Mouse (Mus musculus): ENCODE data around the gene Fkbp10.

Fkbp10 gene

DNA sequence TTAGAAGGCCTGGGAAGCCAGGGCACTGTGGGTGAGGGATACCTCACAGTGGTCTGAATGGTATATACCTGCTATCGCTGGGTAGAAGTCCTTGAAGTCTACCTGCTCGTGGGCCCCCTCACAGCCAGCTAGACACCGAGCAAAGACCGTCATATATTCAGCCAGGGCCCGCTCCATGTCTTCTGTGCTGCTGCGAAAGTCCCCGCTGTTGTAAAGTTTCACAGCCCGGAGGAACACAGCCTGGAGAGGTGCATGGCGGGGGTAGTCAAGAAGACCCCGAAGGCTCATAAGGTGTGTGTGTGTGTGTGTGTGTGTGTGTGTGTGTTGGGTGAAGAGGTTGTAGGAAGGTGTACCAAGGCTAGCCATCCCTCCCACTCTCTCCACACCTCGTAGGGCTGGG is 2.0 kb upstream of the Fkbp10 start:
- peak; percentile 32 for DNase-seq

DNA sequence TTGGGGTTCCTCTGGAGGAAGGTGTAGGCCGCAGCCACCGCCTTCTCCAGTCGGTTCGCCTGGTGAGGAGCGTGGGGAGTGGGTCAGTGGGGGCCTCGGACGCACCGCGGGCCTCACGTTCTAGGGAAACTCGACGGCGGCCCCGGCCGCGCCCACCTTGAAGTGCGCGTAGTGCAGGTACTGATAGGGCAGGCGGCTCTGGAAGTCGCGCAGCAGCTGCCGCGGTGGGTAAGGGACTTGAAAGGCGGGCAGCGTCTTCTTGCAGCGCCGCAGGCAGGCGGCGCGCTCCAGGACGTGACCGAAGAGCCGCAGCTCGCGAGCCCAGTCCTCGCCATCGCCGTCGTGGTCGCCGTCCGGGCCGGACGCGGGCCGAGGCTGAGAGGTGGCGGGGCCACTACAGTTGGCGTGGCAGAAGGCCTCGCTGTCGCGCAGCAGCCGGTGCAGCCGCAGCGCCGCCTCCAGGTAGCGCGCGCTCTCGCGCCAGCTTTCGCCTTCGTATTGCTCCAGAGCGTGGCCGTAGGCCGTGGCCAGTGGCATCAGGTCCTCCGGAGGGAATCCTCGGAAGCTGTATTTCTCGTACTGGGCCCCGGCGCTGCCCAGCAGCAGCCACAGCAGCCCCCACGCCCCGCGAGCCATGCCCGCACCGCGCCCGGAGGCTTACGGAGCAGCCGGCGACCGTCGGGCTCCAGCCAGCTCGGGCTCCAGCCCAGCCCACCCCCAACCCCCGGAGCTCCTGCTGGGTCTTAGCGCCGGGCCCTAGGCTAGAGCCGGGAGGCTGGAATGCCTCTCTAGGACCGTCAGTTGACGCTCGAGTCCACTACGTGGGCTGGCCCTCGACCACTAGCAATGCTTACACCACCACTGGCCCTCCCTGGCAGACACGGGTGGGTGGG is 1.2 kb upstream of the Fkbp10 start, which contains the start of gene P3h4:
P3h4 (minus strand) TSS at position 816 of the 893 bp plus-strand sequence.
- peak; percentile 88 for DNase-seq

DNA sequence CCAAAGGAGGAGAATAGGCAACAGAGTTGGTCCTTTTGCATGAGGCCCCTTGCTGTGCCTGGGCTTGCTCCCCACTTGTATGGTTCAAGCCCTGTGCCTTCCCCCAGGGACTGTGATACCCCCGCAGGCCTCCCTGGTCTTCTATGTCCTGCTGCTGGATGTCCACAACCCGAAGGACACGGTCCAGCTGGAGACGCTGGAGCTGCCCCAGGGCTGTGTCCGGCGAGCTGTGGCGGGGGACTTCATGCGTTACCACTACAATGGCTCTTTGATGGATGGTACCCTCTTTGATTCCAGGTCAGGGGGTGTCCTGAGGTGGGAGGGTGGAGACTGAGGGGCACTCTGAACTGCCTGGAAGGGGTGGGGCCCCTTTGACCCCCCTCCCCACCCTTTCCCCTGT is 6.0 kb downstream of the Fkbp10 start:
- DNase-seq, result no peak

DNA sequence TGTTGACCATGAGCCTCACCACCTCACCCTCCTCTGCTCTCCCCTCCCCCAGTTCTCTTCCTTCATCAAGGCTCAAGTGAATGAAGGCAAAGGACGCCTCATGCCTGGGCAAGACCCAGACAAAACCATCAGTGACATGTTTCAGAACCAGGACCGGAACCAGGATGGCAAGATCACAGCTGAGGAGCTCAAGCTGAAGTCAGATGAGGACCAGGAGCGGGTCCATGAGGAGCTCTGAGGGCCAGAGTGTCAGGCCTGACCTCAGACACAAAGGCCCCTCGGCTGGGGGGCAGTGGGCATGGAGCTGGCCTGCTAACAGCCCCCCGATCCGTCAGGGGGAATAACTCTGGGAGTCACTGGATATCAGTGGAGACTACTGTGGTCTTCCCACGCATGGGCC is 8.3 kb downstream of the Fkbp10 start:
- DNase-seq, result no peak

DNA sequence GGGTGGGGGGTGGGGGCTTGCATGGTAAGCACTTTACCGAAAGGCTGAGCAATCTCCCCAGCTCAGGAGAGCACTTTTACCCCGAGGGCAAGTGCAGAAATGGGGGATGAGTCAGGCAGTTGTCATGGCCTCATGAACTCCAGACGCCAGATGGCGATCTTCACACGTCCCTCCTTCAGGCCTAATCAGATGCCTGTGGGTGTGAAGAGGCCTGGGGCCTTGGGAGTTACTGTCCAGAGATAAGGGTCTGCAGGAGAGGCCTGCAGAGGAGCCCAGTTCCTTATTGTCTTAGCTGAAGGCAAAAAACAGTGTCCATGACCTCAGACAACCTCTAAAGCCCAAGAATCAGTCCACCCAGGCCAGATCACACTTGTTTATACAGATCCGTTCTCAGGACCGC is 10.4 kb downstream of the Fkbp10 start:
- peak; percentile 59 for DNase-seq

DNA sequence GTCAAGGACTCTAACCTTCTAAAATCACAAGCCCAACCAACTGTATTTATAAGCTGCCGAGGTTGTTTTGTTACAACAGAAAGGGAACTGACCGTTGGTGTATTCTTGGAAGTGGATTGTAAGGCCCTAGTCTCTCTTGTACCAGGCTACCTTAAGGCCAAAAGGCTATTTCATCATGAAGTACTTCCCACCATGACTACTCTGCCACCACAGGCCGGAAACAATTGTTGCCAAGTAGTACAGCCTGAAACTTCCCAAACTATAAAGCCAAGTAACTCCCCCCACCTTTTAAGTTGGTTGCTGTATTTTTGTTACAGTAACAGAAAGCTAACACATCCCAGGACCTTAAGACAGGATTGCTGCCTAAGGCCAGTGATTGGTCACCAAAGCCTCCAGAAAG is 11.3 kb downstream of the Fkbp10 start:
- no peak for DNase-seq

DNA sequence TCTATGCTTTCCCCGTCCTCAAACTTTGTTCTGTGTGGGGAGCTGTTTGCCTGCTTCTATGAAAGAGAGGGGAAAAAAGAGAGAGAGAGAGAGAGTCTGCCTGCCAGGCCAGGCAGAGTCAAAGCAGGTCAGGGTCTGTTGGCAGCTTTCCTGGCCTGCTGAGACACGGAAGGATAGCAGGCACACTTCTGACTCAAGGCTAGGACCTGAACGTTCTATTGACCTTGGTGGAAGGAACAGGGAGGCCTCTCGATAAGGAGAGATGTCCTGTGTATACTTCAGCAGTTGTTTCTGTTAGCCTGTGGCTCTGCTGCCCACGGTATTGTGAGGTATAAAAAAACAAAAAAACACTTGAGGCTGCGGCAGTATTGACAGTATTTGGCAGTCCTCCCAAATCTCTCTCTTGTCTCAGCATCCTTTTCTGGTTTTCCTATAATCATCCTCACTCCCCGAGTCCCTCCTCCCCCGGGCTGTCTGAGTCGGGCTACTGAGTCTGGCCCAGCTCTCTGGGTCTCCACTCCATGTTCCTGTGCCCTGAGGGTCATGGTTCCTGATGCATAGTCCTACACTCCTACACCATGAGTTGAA is 13.2 kb downstream of the Fkbp10 start:
- no peak for DNase-seq

DNA sequence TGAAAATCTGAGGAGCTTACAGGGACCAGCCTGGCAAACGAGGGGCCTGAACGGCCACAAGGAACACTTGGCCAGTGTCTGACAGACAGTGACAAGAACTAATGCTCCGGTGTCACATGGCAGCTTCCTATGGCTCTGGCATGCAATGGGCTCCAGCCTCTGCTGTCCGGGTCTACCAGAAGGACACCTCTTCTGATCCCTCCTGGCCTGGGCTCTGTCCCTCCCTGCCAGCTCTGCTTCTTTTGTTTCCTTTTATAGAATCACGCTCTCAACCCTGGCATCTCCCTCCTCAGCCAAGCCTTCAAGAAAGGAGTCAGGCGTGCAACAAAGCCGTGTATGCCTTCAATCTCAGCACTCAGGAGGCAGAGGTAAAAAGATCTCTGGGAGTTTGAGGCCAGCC is 14.6 kb downstream of the Fkbp10 start:
- peak; percentile 8 for DNase-seq

DNA sequence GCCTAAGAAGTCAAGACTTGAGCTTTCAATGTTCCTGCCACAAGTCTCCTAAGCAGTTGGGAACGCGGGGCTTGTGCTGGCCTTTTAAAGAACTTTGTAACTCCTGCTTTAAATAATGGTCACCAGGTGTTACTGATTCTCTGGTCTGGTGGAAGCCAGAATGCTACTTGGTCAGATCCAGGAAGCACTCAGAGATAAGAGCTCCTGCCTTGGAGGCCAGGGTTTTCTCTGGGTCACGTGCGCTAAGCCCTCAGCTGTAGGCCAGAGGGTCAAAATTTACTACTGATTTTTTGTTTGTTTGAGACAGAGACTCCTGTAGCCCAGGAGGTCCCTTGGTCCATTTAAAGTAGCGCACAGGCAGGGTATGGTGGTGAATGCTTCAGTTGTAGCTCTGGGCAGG is 16.5 kb downstream of the Fkbp10 start:
- no peak for DNase-seq

DNA sequence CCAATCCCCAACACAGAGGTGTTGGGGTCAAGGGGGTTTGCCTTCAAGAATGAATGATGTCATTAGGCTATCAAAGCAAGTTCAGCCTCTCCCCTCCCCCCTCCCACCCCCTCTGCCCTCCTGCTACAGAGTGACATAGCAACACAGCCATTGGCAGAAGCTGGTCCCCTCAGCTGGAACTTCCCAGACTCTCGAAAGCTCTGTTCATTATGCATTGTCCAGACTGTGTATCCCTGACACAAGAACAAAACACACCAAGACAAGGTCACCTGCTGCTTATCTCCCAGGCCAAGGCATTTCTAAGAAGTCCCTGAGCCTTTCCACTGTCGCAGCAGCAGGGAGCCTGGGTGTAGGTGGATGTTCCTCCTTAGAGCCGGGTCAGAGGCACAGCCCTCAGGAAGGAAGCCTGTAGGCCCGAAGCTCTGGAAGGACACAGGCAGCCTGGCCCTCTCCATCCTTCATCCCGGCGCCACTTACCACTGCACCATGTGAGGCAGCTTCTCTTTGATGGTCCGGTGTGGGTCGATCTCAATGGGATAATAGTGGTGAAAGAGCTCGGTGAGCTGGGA is 20.3 kb downstream of the Fkbp10 start:
- DNase-seq, result no peak

DNA sequence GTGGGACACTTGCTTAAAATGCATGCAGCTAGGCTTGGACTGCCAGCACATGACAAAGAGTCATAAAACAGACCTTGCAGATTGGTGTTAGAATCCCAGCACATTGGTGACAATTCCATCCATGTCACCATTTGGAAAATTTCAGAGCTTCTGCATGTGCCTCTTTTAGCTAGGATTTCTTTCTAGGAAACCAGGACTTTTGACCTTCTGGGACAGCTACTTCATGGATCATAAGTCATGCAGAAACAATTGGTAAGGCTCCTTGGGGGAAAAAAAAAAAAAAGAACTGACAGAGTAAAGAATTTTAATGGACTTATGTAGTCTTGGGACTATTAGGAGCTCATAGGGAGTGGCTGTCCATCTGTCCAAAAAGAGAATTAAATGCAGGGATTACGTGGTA is 22.4 kb downstream of the Fkbp10 start:
- no peak for DNase-seq

DNA sequence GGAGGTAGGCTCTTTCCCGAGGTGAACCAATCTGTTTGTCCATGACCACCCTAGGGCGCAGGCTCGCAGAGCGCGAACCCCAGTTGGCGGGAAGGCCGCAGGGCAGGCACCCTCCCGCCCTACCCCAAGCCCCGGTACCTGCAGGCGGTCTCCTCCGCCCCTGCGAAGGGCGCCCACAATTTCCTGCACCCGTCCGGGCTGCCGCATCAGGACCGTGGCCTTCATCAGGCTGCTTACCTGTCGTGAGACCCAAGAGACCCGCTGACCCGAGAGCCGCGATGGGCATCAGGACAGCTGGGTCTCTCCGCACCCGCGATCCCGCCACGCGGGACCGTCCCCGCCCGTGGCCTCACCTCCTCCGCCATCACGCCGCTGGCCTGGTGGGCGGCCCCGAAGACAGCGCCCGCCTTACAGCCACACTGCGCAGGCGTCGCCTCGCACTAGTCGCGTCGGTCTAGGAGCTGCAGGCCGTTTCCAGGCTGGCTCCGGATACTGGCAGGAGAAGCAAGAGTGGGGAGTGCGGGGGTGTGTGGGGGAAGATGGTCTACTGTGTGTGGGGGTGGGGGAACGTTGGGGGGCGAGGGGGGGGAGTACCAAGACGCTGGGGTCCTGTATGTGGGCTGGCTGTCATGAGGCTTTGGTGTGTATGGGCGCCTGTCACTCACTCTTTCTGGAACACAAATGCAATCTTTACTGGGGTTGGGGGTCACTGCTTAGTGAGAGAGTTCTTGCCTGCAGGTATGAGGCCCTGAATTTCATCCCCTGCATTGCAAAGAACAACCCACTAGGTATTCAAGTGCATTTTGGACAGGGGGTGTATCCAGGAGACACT is 25.4 kb downstream of the Fkbp10 start:
- DNase-seq, result peak; percentile 86

DNA sequence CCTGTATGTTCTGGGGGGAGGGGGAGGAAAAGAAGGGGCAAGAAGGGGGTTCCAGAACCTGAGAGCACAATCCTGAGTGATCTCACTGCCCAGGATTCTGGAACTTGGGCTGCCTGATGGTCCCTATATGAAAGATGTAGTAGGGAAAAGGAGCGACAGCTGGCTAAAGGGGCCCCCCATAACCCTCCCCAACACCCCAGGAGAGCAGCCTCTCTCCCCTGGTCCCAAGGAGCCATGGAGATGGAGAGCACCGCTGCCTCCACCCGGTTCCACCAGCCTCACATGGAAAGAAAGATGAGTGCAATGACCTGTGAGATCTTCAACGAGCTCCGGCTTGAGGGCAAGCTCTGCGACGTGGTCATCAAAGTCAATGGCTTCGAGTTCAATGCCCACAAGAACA is 26.3 kb downstream of the Fkbp10 start, which contains the start of the genes Nt5c3b and Klhl10:
Nt5c3b (minus strand) TSS at position 12 of the 400 bp plus-strand sequence.
Klhl10 (plus strand) TSS at position 121 of the 400 bp plus-strand sequence.
- no peak for DNase-seq

DNA sequence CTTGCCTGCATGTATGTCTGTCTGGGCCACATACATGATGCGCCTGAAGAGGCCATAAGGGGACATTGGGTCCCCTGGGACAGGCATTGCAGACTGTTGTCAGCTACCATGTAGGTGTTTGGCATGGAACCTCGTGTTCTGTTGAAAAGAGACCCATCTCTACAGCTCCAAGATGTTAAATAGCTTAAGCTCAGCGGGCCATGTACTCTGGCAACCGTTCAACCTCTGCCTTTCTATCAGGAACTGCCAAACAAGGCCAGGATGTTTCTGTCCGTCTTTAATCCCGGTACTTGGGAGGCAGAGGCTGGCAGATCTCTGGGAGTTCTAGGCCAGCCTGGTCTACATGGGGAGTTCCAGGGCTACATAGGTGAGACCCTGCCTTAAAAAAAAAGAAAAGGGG is 27.1 kb downstream of the Fkbp10 start:
- DNase-seq, result no peak

DNA sequence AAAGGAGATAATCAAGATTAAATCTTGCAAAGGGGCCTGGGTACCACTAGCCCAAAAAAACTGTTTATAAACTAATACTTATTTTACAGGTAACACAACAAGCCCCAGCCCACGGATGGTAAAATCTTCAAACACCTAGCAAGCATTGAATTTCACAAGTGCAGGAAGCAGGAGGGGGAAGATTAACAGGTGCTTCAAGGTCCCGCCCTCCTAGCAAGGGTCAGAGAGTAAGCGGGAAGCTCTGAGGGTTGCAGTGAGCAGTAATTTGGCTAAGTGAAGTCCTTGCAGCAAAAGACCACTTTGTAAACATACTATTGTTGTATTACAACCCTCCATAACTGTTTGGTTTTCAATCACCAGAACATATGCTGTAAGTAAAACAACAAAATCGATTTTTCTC is 41.8 kb downstream of the Fkbp10 start:
- DNase-seq, result no peak

DNA sequence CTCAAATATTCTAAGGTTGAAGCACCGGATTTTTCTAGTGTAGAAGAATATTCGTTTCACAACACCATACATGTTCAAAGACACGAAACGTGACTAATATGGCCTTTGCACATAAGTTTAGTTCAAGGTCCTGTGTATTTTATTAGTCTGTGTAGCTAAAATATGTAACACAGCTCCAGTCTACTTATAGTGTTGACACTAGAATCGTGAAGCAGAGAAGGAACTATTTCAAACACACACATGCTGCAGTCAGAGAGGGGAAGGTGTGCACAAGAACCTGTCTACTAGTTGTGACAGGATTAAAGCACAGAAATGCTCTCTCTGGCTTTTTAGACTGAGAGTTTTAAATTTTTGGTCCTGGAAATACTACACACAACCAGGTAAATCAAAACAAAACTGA is 42.2 kb downstream of the Fkbp10 start:
- DNase-seq, result no peak

DNA sequence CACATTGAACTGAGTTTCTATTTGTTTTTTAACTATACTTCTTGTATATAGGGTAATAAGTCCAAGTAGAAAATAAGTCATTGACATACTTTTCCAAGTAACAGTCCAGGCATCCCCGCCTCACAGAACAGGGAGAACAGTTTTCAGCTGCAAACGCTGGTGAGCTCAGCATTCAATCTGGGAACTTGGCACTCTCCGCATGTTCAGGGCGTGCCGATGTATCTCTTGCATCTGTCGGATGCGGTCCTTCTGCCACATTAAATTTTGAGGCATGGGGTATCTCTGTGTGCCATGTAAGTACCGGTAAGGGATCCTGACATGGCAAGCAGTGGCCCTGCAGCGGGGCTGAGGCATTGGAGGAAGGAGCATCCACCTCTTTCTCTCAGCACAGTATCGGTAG is 47.2 kb downstream of the Fkbp10 start:
- no peak for DNase-seq

DNA sequence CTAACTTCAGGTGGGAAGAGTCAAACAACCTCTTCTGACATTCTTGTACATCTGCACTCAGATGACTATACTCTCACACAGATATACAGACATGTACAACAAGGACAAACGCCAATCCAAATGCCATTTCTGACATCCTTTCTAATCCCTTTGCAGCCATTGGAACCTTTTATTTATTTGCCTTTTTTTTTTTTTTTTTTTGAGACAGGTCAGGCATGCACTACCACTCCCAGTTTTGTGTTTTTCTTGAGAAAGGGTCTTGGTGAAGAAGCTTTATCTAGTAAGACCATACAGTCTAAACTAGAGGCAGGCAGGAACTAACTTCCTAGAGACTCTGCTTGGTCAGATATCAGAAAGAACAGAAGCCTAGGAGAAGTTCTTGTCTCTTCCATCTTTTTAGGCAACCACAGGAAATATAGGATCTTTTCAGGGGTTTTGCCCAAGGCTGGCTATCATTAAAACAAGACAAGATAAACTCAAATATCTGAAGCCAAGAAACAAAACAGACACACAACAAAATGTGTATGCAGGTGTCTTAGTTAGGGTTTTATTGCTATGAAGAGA is 49.8 kb downstream of the Fkbp10 start:
- no peak for DNase-seq

DNA sequence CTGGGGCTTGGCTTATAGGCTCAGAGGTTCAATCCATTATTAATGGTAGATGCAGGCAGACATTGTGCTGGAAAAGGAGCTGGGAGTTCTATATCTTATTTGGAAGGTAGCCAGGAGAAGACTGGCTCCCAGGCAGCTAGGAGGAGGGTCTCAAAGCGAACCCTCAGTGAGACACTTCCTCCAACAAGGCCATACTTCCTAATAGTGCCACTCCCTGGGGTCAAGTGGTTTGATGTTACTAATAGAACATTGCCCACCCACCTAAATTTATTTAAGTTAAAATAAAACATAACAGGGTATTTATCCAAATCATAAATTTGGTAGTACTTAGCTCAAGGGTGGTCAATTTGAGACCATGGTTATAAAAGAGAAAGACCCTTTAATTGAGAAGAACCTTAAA is 50.3 kb downstream of the Fkbp10 start:
- no peak for DNase-seq

DNA sequence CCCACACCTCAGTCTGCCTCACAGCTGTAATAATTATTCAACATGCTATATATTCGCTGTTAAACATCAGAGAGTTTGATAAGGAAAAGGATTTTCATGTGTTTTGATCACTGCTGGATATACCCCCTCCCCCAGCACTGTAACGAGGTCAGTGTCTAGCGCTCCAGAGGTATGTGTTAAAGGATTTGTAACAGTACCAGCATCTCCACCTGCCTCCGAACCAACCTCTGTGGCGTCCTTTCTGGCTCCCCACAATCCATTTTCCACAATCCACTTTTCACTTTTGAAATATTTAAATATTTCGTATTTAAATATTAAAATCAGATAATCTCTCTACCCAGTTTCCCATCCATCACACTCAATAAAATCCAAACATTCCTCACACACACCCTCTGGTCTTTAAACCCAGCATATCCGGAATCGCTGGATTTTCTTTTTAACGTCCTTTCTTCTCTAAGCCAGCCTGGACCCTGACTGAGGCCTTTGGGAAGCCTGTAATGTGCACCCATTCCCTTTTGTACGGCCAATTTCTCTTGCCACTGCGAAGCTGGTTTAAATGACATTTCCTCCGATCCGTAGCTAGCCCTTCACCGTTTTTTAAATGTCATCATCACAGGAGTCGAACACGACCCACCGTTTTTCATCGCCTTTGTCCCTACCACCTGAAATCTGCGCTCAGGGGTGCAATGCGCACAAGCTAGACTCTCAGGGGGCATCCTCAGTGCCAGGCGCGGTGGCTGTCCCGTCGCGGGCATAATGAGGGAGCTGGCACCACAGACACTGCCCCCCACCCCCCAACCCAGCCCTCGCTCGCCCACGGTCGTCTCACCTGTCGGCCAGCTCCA is 56.1 kb downstream of the Fkbp10 start:
- no peak for DNase-seq

DNA sequence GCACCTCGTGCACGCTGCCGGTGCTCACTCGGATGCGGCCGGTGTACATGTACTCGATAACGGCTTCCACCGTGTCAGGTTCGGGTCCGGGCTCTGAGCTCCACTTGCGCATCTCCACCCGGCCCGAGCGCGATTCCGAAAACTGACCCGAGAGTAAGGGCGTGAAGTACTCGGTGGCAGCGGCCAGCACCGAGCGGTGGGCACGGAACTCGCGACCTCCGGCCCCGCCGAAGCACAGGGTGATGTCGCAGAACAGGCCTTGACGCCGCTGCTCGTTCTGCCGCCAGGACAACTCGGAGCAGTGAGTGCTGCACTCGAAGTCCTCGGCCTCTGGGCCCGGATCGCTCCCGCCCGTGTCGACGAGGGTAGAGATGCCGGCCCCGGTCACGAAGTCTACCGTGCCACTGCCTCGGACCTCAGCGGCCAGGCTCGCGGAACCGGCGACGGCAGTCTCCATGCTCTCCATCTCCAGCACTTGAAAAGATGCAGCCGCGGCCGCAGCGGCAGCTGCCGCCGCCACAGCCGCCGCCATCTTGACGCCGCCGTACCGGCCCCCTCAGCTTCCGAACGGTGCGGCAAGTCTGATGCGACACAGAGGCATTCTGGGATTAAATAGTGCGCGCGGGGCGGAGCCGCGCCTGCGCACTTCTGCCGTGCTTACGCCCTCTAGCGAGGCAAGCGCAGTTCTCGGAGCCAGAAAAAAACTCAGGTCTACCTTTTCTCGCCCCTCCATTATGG is 56.9 kb downstream of the Fkbp10 start, which contains the start of gene Klhl11:
Klhl11 (minus strand) TSS at position 545 of the 738 bp plus-strand sequence.
- DNase-seq, result peak; percentile 90
